Mouse (Mus musculus) myocyte (in vitro differentiated cells): Measurements from ENCODE around the gene Rgs6. TPM values are rescaled to one million over a fixed set of nuclear protein-coding genes. Genes with fewer than 3 reads are reported as not detected.

ENCODE experiments used
- H3K27me3 ChIP-seq: one replicate; pipeline ENCODE4 v1.6.1; 2011; ENCODE audit not compliant: control insufficient read depth, insufficient read depth, insufficient read length
- H3K36me3 ChIP-seq: one replicate; pipeline ENCODE4 v1.6.1; 2011; ENCODE audit not compliant: control insufficient read depth, insufficient read depth
- H3K4me2 ChIP-seq: one replicate; pipeline ENCODE4 v1.6.1; 2011; ENCODE audit warnings: low read depth, control low read depth
- H3K4me3 ChIP-seq: one replicate; pipeline ENCODE4 v1.5.1; 2011; ENCODE audit warnings: mild to moderate bottlenecking, control low read depth, moderate library complexity
- H3K79me2 ChIP-seq: one replicate; pipeline ENCODE4 v1.6.1; 2011; ENCODE audit not compliant: control insufficient read depth, insufficient read depth
- H3ac ChIP-seq: one replicate; pipeline ENCODE4 v1.6.1; 2011; ENCODE audit not compliant: control insufficient read depth, insufficient read length
- CEBPB ChIP-seq: IDR thresholded peaks from 2 replicates; pipeline ENCODE4 v1.6.1; 2011; ENCODE audit warnings: mild to moderate bottlenecking, moderate library complexity; ENCODE audit not compliant: poor library complexity, insufficient read depth, severe bottlenecking
- E2F4 ChIP-seq: IDR thresholded peaks from one replicate; pipeline ENCODE4 v1.6.1; 2011; ENCODE audit warnings: mild to moderate bottlenecking, control low read depth, moderate library complexity; ENCODE audit not compliant: insufficient read depth
- MAX ChIP-seq: IDR thresholded peaks from one replicate; pipeline ENCODE4 v1.6.1; 2011; ENCODE audit warnings: low read depth, mild to moderate bottlenecking, control low read depth
- MYOD1 ChIP-seq, 3 experiments: IDR thresholded peaks; one replicate each; pipeline ENCODE4 v1.6.1; 2011; ENCODE audit warnings: control low read depth in 2 of 3, low read depth in 2 of 3, mild to moderate bottlenecking in 2 of 3, moderate library complexity in 1 of 3; ENCODE audit not compliant: insufficient read length in 2 of 3, control insufficient read depth in 1 of 3
- MYOG ChIP-seq, 3 experiments: IDR thresholded peaks; one replicate each; pipeline ENCODE4 v1.6.1; 2011; ENCODE audit warnings: control low read depth in 2 of 3, low read depth in 2 of 3, mild to moderate bottlenecking in 2 of 3; ENCODE audit not compliant: insufficient read length in 2 of 3, control insufficient read depth in 1 of 3, insufficient read depth in 1 of 3
- POLR2A ChIP-seq: IDR thresholded peaks from one replicate; pipeline ENCODE4 v1.6.1; 2011; ENCODE audit warnings: low read depth, mild to moderate bottlenecking, control low read depth, moderate library complexity; ENCODE audit not compliant: insufficient read length
- POLR2AphosphoS2 ChIP-seq: IDR thresholded peaks from one replicate; pipeline ENCODE4 v1.6.1; 2011; ENCODE audit warnings: low read depth, control low read depth; ENCODE audit not compliant: insufficient read length
- REST ChIP-seq: IDR thresholded peaks from one replicate; pipeline ENCODE4 v1.6.1; 2011; ENCODE audit warnings: mild to moderate bottlenecking, control low read depth, moderate library complexity; ENCODE audit not compliant: insufficient read depth, insufficient read length
- SRF ChIP-seq: IDR thresholded peaks from one replicate; pipeline ENCODE4 v1.6.1; 2011; ENCODE audit warnings: low read depth; ENCODE audit not compliant: control insufficient read depth, insufficient read length
- TCF12 ChIP-seq: IDR thresholded peaks from one replicate; pipeline ENCODE4 v1.6.1; 2011; ENCODE audit warnings: mild to moderate bottlenecking, control low read depth; ENCODE audit not compliant: poor library complexity, insufficient read depth, severe bottlenecking
- TCF3 ChIP-seq: IDR thresholded peaks from one replicate; pipeline ENCODE4 v1.6.1; 2011; ENCODE audit warnings: low read depth, control low read depth; ENCODE audit not compliant: insufficient read length
- USF1 ChIP-seq: IDR thresholded peaks from one replicate; pipeline ENCODE4 v1.6.1; 2011; ENCODE audit warnings: low read depth, mild to moderate bottlenecking, control low read depth, moderate library complexity
- polyA plus RNA-seq: library from polyadenylated mRNA; unstranded; fragments of >200 nt; fragmentation: generic; extraction: Trizol; gene quantifications from one replicate; pipeline ENCODE4 v1.2.1, GENCODE M21; 2012; ENCODE audit warnings: missing spikeins

Gene Rgs6
- polyA plus RNA-seq, 1 experiment = not detected

GRCm38 (mm10) chr12:82802711-82803110 lies 214.6 kb downstream of the Rgs6 start:
- Histone ChIP-seq H3K36me3 (no peaks in the 10 kb centered on the region), H3K79me2 (no peaks in the 10 kb centered on the region), H3K4me2 (no peak overlapping the region), H3ac (no peak overlapping the region), H3K27me3 (no peaks in the 10 kb centered on the region), H3K4me3 (no peak overlapping the region)
- TF ChIP-seq POLR2A = no peak
- TF ChIP-seq REST = no peak
- no peak for TF ChIP-seq MYOG (IDR thresholded peaks at IDR 0.05; ENCODE audit: control insufficient read depth in 1 of 3, insufficient read depth in 1 of 3, insufficient read length in 2 of 3, low read depth in 2 of 3)
- TF ChIP-seq SRF = no peak
- TF ChIP-seq E2F4 = no peak
- no peak for TF ChIP-seq TCF3
- no peak for TF ChIP-seq MYOD1 (IDR thresholded peaks at IDR 0.05; ENCODE audit: control insufficient read depth in 1 of 3, insufficient read length in 2 of 3, low read depth in 2 of 3)
- no peak for TF ChIP-seq USF1
- TF ChIP-seq TCF12 = no peak
- TF ChIP-seq POLR2AphosphoS2 = no peak
- TF ChIP-seq CEBPB = no peak
- no peak for TF ChIP-seq MAX

GRCm38 (mm10) chr12:82805167-82805566 lies 217.1 kb downstream of the Rgs6 start:
- no peaks in the 10 kb centered on the region for H3K36me3 ChIP-seq
- H3ac ChIP-seq = no peak overlapping the region
- no peaks in the 10 kb centered on the region for H3K27me3 ChIP-seq
- H3K4me3 ChIP-seq = no peak overlapping the region
- H3K4me2 ChIP-seq = no peak overlapping the region
- no peaks in the 10 kb centered on the region for H3K79me2 ChIP-seq
- TF ChIP-seq REST = no peak
- no peak for TF ChIP-seq MYOG (IDR thresholded peaks at IDR 0.05; ENCODE audit: control insufficient read depth in 1 of 3, insufficient read depth in 1 of 3, insufficient read length in 2 of 3, low read depth in 2 of 3)
- TF ChIP-seq TCF12 = no peak

GRCm38 (mm10) chr12:82810631-82811030 lies 222.5 kb downstream of the Rgs6 start:
- no peak overlapping the region for H3K4me2 ChIP-seq
- no peak overlapping the region for H3ac ChIP-seq
- H3K27me3 ChIP-seq = no peaks in the 10 kb centered on the region
- no peak overlapping the region for H3K4me3 ChIP-seq
- no peaks in the 10 kb centered on the region for H3K79me2 ChIP-seq
- TF ChIP-seq POLR2A (no peak), MAX (no peak), REST (no peak), CEBPB (no peak), SRF (no peak), MYOD1 (IDR thresholded peaks at IDR 0.05; ENCODE audit: control insufficient read depth in 1 of 3, insufficient read length in 2 of 3, low read depth in 2 of 3) (no peak), POLR2AphosphoS2 (no peak), USF1 (no peak), TCF3 (no peak), E2F4 (no peak), TCF12 (no peak), MYOG (IDR thresholded peaks at IDR 0.05; ENCODE audit: control insufficient read depth in 1 of 3, insufficient read depth in 1 of 3, insufficient read length in 2 of 3, low read depth in 2 of 3) (no peak)
- no peaks in the 10 kb centered on the region for H3K36me3 ChIP-seq

- H3K27me3 ChIP-seq = no peaks in the 10 kb centered on the region
- no peaks in the 10 kb centered on the region for H3K79me2 ChIP-seq
- H3K4me2 ChIP-seq = no peak overlapping the region
- TF ChIP-seq E2F4 (no peak), CEBPB (peak; percentile 46; the same call in 1 of the 2 replicates)
- H3ac ChIP-seq = no peak overlapping the region
- H3K4me3 ChIP-seq = no peak overlapping the region
- H3K36me3 ChIP-seq = no peaks in the 10 kb centered on the region
These were observed 227.9 kb downstream of the Rgs6 start for GRCm38 (mm10) chr12:82815982-82816381.

- H3K4me3 ChIP-seq = no peak overlapping the region
- no peaks in the 10 kb centered on the region for H3K79me2 ChIP-seq
- TF ChIP-seq E2F4 = no peak
- no peak for TF ChIP-seq TCF12
- no peak for TF ChIP-seq SRF
- TF ChIP-seq MYOG (IDR thresholded peaks at IDR 0.05; ENCODE audit: control insufficient read depth in 1 of 3, insufficient read depth in 1 of 3, insufficient read length in 2 of 3, low read depth in 2 of 3) = no peak
- no peak for TF ChIP-seq TCF3
- TF ChIP-seq CEBPB = no peak
- no peak for TF ChIP-seq POLR2AphosphoS2
- TF ChIP-seq REST = no peak
- TF ChIP-seq MAX = no peak
- no peak for TF ChIP-seq MYOD1 (IDR thresholded peaks at IDR 0.05; ENCODE audit: control insufficient read depth in 1 of 3, insufficient read length in 2 of 3, low read depth in 2 of 3)
- TF ChIP-seq POLR2A = no peak
- TF ChIP-seq USF1 = no peak
- no peak overlapping the region for H3K4me2 ChIP-seq
- H3ac ChIP-seq = no peak overlapping the region
- H3K27me3 ChIP-seq = no peaks in the 10 kb centered on the region
- no peaks in the 10 kb centered on the region for H3K36me3 ChIP-seq
These were observed 231.2 kb downstream of the Rgs6 start for GRCm38 (mm10) chr12:82819328-82819727.
